Mouse (Mus musculus) bone marrow macrophage, adult 2 months (primary cell): Measurements from ENCODE around the gene Msl2. TPM values are rescaled to one million over a fixed set of nuclear protein-coding genes. Genes with fewer than 3 reads are reported as not detected.

Experiments
- H3K27ac ChIP-seq: 2 replicates; pipeline ENCODE4 v1.5.1; 2012; ENCODE audit warnings: low read depth, low read length; ENCODE audit not compliant: insufficient read depth
- H3K4me1 ChIP-seq: 2 replicates; pipeline ENCODE4 v1.6.1; 2012; ENCODE audit warnings: low read length; ENCODE audit not compliant: control insufficient read depth, insufficient read depth
- H3K4me3 ChIP-seq: 2 replicates; pipeline ENCODE4 v1.5.1; 2012; ENCODE audit warnings: mild to moderate bottlenecking, low read length, moderate library complexity; ENCODE audit not compliant: insufficient read depth
- CTCF ChIP-seq: IDR thresholded peaks from 2 replicates; pipeline ENCODE4 v1.5.1; 2012; ENCODE audit warnings: low read depth, mild to moderate bottlenecking, low read length, moderate library complexity
- POLR2A ChIP-seq: IDR thresholded peaks from 2 replicates; pipeline ENCODE4 v1.6.1; 2012; ENCODE audit warnings: mild to moderate bottlenecking, low read depth, low read length, borderline replicate concordance
- polyA plus RNA-seq: library from polyadenylated mRNA; stranded (reverse); fragments of >200 nt; gene quantifications from 2 replicates; pipeline ENCODE4 v1.2.4, GENCODE M21; 2012; ENCODE audit not compliant: missing spikeins, insufficient read depth, insufficient read length

Msl2 gene
- polyA plus RNA-seq, 1 experiment: 38.9 TPM

DNA sequence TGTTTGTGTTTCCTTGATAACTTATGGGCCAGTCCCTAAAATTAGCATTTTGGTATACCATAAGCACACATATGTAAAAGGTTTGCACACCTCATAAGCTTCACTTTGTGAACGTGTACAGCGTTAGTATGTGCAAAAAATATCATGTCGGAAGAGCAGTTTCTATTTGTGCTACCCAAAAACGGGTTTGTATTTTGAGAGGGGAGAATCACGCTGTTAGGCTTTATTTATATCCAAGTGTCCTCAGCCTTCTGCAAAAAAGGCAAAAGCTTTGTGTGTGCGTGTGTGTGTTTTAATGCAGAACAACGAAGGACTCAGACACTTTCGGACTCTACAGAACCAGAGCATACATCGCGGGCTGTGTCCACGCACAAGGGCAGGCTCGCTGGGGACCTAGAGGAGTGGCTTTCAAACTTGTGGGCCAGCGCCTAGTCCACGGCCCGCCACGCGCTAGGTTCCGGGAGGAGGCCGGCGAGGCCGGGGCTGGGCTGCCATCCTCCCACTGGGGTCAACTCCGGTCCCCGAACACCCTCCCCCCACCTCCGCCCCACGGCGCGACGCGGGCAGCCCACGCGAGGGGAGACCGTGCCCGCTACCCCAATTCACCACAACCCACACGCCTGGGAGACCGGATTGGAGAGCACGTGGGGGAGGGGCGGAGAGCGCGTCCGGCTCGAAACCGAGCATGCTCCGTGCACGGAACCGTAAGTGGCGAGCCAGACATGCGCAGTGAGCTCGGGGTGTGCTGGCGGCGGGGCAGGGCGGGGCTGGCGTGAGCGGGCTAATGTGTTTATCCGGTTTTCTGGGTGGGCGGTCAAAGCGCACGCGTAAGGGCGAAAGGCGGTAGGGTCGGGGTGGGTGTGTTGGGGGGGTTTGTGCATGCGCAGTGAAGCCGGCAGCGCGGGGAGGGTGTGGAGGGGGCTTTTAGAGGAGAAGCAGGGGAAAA, 587 bp upstream of the Msl2 start:
- no peak for TF ChIP-seq POLR2A
- TF ChIP-seq CTCF: no peak
- peaks cover 2% of the 10 kb centered on the region for H3K4me1 ChIP-seq
- peak overlapping the region; percentile 91 for H3K27ac ChIP-seq
- H3K4me3 ChIP-seq: peak overlapping the region; percentile 85

GRCm38 (mm10) chr9:101074332-101075021, 576 bp downstream of the Msl2 start:
- TF ChIP-seq CTCF (no peak), POLR2A (no peak)
- Histone ChIP-seq H3K27ac (peak overlapping the region; percentile 98), H3K4me3 (peak overlapping the region; percentile 91), H3K4me1 (peaks cover 11% of the 10 kb centered on the region)

- Histone ChIP-seq H3K4me3 (peak overlapping the region; percentile 91), H3K27ac (peak overlapping the region; percentile 98), H3K4me1 (peaks cover 14% of the 10 kb centered on the region)
- TF ChIP-seq CTCF (no peak), POLR2A (no peak)
These were observed 1.2 kb downstream of the Msl2 start for GRCm38 (mm10) chr9:101075091-101075581.

- H3K4me1 ChIP-seq: peaks cover 15% of the 10 kb centered on the region
- TF ChIP-seq CTCF (no peak), POLR2A (no peak)
- peak overlapping the region; percentile 98 for H3K27ac ChIP-seq
- peak overlapping the region; percentile 91 for H3K4me3 ChIP-seq
These were observed 1.8 kb downstream of the Msl2 start for GRCm38 (mm10) chr9:101075694-101076093.

GRCm38 (mm10) chr9:101076095-101076875, 2.4 kb downstream of the Msl2 start:
- Histone ChIP-seq H3K27ac (peak overlapping the region; percentile 36), H3K4me1 (peaks cover 17% of the 10 kb centered on the region), H3K4me3 (peak overlapping the region; percentile 91)
- TF ChIP-seq CTCF (no peak), POLR2A (no peak)

DNA sequence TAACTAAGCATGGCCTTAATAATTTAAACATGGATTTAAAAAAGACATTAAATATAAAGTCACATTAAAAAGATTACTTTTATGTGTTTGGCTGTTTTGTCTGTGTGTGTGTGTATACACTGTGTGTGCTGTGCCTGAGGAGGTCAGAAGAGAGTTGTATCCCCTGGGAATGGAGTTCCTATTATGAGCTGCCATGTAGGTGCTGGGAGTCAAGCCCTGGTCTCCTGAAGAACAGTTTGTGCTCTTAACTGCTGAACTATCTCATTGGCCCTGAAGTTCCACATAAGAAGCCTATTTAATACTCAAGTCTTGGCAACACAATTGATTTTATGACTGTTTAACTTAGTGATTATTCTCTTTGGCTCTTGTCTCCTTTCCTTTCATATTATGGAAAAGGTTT, 3.6 kb downstream of the Msl2 start:
- no peak overlapping the region for H3K27ac ChIP-seq
- H3K4me3 ChIP-seq: peak overlapping the region; percentile 91
- no peak for TF ChIP-seq CTCF
- TF ChIP-seq POLR2A: no peak
- H3K4me1 ChIP-seq: peaks cover 23% of the 10 kb centered on the region

GRCm38 (mm10) chr9:101078579-101078978, 4.7 kb downstream of the Msl2 start:
- TF ChIP-seq CTCF (no peak), POLR2A (no peak)
- H3K27ac ChIP-seq: no peak overlapping the region
- peak overlapping the region; percentile 46 for H3K4me3 ChIP-seq
- H3K4me1 ChIP-seq: peaks cover 22% of the 10 kb centered on the region

DNA sequence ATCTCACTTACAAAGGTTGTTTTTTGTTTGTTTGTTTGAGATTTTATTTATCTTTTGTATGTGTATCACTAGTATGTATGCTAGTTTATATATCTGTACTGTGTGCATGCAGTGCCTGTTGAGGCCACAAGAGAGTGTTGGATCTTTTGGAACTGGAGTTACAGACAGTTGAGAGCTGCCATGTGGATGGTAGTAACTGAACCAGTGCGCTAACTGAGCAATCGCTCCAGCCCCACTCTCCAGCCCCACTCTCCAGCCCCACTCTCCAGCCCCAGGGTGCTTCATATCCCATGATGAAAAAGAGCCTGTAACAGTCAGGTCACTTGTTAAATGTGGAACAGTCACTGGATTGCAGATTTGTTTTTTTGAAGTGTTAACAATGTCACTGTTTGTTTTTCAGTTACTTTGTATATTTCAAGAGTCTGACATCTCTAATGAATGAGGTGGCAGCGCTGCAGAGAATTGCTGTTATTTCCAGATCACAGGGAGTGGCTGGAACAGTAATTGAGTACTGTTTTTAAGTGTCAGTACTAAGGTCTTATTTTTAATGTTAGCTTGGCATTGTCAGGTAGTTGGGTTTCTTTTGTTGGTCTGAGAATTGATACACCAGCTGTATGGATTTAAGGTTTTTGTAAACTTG, 6.3 kb downstream of the Msl2 start:
- peaks cover 25% of the 10 kb centered on the region for H3K4me1 ChIP-seq

GRCm38 (mm10) chr9:101083728-101084127, 9.8 kb downstream of the Msl2 start:
- Histone ChIP-seq H3K4me3 (no peak overlapping the region), H3K4me1 (peaks cover 21% of the 10 kb centered on the region), H3K27ac (no peak overlapping the region)
- TF ChIP-seq CTCF (no peak), POLR2A (no peak)

More for the DNA sequence above, 6.3 kb downstream of the Msl2 start:
- H3K27ac ChIP-seq: no peak overlapping the region
- TF ChIP-seq POLR2A (no peak), CTCF (no peak)
- no peak overlapping the region for H3K4me3 ChIP-seq
